Mouse (Mus musculus) cerebellum, postnatal 10 days (tissue): ENCODE results near the gene Arr3.

Source experiments
- DNase-seq, 2 experiments: peaks; one replicate each; pipeline ENCODE4 v3.0.0; 2021; ENCODE audit warnings: mixed read lengths in 2 of 2

Arr3 gene

GRCm38 (mm10) chrX:100605314-100605713, at the start of gene Arr3:
Gene Arr3, plus strand, starts transcription at chrX:100605497.
- no peak for DNase-seq

- DNase-seq: no peak
These were observed 49.3 kb upstream of the Arr3 start for GRCm38 (mm10) chrX:100556026-100556425.

- no peak for DNase-seq
These were observed 39.6 kb upstream of the Arr3 start for GRCm38 (mm10) chrX:100565696-100566095.

DNA sequence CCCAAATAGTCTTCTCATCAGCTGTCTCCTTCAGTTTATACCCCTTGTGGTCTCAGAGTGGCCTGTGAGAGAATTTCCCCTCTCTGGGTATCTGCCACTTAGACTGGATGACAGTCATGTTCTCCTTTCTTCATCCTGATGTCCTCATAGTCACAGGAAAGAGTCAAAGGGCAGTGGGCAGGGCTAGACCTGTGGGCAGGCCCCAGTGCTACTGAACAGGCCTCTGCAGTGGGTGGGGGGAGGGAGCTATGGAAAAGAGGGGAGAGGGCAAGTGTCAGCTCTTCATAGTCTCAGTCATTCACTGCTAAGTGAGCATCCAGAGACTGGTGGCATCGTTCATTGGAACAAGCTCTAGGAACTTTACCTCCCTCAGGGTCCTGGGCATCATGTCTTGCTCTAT, 33.3 kb upstream of the Arr3 start, which contains the start of gene Awat1:
TSS of gene Awat1 (plus strand) at position 301 of the 400 bp plus-strand sequence.
- no peak for DNase-seq

GRCm38 (mm10) chrX:100594791-100595190, 10.5 kb upstream of the Arr3 start, which contains the start of gene P2ry4:
Gene P2ry4, minus strand, starts transcription at chrX:100594869.
- DNase-seq: no peak

- DNase-seq: peak; percentile 35 to 48
These were observed 7.9 kb upstream of the Arr3 start for GRCm38 (mm10) chrX:100597439-100597838.

DNA sequence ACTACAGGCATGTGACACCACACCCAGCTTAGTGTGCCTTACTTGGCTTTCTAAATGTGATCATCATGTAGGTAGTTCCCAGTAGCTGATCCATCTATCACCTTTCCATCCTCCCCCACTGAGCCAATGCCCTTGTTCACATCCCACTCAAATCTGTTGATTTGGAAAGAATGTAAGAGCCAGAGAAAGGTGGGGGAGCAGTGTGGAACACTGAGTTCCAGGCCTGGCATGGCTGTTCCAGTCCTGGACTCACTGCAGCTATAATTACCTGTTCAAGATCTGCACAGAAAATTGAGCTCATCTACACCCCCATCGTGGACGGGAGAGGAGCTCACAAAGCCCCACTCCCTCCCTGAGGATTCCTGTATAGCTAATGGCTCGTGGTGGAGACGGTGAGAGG, 5.5 kb upstream of the Arr3 start:
- no peak for DNase-seq

- peak in 1 of 2 experiments; percentile 23 for DNase-seq
These were observed 13.2 kb downstream of the Arr3 start for GRCm38 (mm10) chrX:100618488-100618887.

GRCm38 (mm10) chrX:100621366-100621765, 16.1 kb downstream of the Arr3 start:
- DNase-seq: peak in 1 of 2 experiments; percentile 8

GRCm38 (mm10) chrX:100624242-100624641, 18.9 kb downstream of the Arr3 start:
- DNase-seq: no peak

GRCm38 (mm10) chrX:100625146-100625545, 19.8 kb downstream of the Arr3 start:
- peak in 1 of 2 experiments; percentile 13 for DNase-seq

GRCm38 (mm10) chrX:100625546-100625801, 20.2 kb downstream of the Arr3 start, which contains the start of gene Kif4:
Gene Kif4, plus strand, starts transcription at chrX:100625737.
- DNase-seq: no peak

- peak; percentile 90 to 94 for DNase-seq
These were observed 20.8 kb downstream of the Arr3 start, which contains the start of gene Pdzd11 for GRCm38 (mm10) chrX:100625802-100626793. Gene Pdzd11, minus strand, starts transcription at chrX:100626568.

DNA sequence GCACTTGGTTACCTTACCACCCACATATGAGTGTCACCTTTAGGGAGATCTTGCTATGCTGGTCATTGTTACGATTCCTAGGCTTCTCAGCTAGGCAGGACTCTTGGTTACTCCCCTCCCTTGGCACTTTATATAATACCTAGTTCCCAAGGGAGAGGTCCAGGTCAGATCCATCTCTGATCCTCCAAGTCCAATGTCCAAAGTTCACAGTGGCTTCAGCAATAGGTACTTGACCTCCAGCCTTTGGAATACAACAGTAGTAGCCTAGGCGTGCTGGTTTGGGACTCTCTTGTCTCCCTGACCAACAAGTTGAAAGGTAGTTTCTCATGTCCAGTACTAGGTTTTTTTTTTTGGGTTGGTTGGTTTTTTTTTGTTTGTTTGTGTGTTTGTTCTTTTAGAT, 23.8 kb downstream of the Arr3 start:
- no peak for DNase-seq

GRCm38 (mm10) chrX:100638477-100638876, 33.2 kb downstream of the Arr3 start:
- no peak for DNase-seq

- peak; percentile 3 for DNase-seq
These were observed 47.6 kb downstream of the Arr3 start for GRCm38 (mm10) chrX:100652848-100653247.

GRCm38 (mm10) chrX:100664825-100665224, 59.5 kb downstream of the Arr3 start:
- DNase-seq: no peak
